Mouse (Mus musculus): ENCODE data around the gene Rap1gap. TPM values are rescaled to one million over a fixed set of nuclear protein-coding genes. Genes with fewer than 3 reads are reported as not detected.

Rap1gap gene
- polyA plus RNA-seq, 1 experiment from 2014 or later: 19.9 TPM

- Histone ChIP-seq H3K4me2 (replicated peaks) (no peak overlapping the region), H3K9ac (no peak overlapping the region), H3K36me3 (no peaks in the 10 kb centered on the region), H3K9me3 (replicated peaks) (no peaks in the 10 kb centered on the region), H3K27me3 (no peaks in the 10 kb centered on the region), H3K4me3 (replicated peaks) (no peak overlapping the region), H3K4me1 (peaks cover 25% of the 10 kb centered on the region), H3K27ac (replicated peaks) (no peak overlapping the region)
- no peak for ATAC-seq (ENCODE audit: insufficient number of reproducible peaks, low FRiP score, low TSS enrichment, low read depth)
- 58% methylated on average over 17 of the region's 17 CpGs for WGBS
Measured at GRCm38 (mm10) chr4:137778397-137779184, 114.1 kb downstream of the Rap1gap start.

Other genes starting within 250 kb of the Rap1gap start
- not detected in 2 replicates for gene Cela3b, start 234.2 kb upstream of the Rap1gap start, polyA plus RNA-seq (2015; fragmentation: Nextera tagmentation; extraction: Ambion mirVana)
- not detected in 2 replicates for gene 1700013G24Rik, start 211.4 kb upstream of the Rap1gap start, polyA plus RNA-seq (2015; fragmentation: Nextera tagmentation; extraction: Ambion mirVana)
- gene Hspg2, start 196.0 kb upstream of the Rap1gap start, polyA plus RNA-seq (2015; fragmentation: Nextera tagmentation; extraction: Ambion mirVana): 48.5 and 49.1 TPM in 2 replicates
- gene Ldlrad2, start 90.2 kb upstream of the Rap1gap start, polyA plus RNA-seq (2015; fragmentation: Nextera tagmentation; extraction: Ambion mirVana): 0.75 and 1.1 TPM in 2 replicates
- gene Usp48, start 71.0 kb upstream of the Rap1gap start, polyA plus RNA-seq (2015; fragmentation: Nextera tagmentation; extraction: Ambion mirVana): 70.6 and 71.4 TPM in 2 replicates
- 155 and 160 TPM in 2 replicates for gene Alpl, start 131.7 kb downstream of the Rap1gap start, polyA plus RNA-seq (2015; fragmentation: Nextera tagmentation; extraction: Ambion mirVana)
- 65.5 and 74.6 TPM in 2 replicates for gene Ece1, start 197.5 kb downstream of the Rap1gap start, polyA plus RNA-seq (2015; fragmentation: Nextera tagmentation; extraction: Ambion mirVana)

Measured in embryonic facial prominence, embryonic 15.5 days (tissue).